Mouse (Mus musculus) heart, embryonic 13.5 days (tissue): Measurements from ENCODE around the gene Vmn1r196. TPM values are rescaled to one million over a fixed set of nuclear protein-coding genes. Genes with fewer than 3 reads are reported as not detected.
"Not testable (repeated sequence)": the region's sequence is repeated elsewhere in the genome, so short reads cannot be mapped to it uniquely, and the experiment has no call there.

Experiments used
- ATAC-seq: fragments of 200-750 bp; cut with Nextera tagmentation; 2 replicates; pipeline ENCODE4 v1.8.0; 2017; ENCODE audit warnings: moderate TSS enrichment; ENCODE audit not compliant: insufficient number of reproducible peaks, low FRiP score, low TSS enrichment; ENCODE audit errors: extremely low read depth
- H3K27ac ChIP-seq: fragments of 300-500 bp; sonication (generic); replicated peaks from 2 replicates; pipeline ENCODE4 v1.5.1; 2015; ENCODE audit warnings: moderate library complexity, mild to moderate bottlenecking, inconsistent platforms
- H3K27me3 ChIP-seq: fragments of 300-500 bp; sonication (generic); replicated peaks from 2 replicates; pipeline ENCODE4 v1.6.1; 2015; ENCODE audit warnings: mild to moderate bottlenecking, inconsistent platforms
- H3K36me3 ChIP-seq: fragments of 300-500 bp; sonication (generic); 2 replicates; pipeline ENCODE4 v1.6.1; 2015; ENCODE audit warnings: mild to moderate bottlenecking, inconsistent platforms
- H3K4me1 ChIP-seq: fragments of 300-500 bp; sonication (generic); 2 replicates; pipeline ENCODE4 v1.6.1; 2015; ENCODE audit warnings: inconsistent platforms
- H3K4me2 ChIP-seq: fragments of 300-500 bp; sonication (generic); 2 replicates; pipeline ENCODE4 v1.6.1; 2015; ENCODE audit warnings: inconsistent platforms, mild to moderate bottlenecking, moderate library complexity
- H3K4me3 ChIP-seq: fragments of 300-500 bp; sonication (generic); 2 replicates; pipeline ENCODE4 v1.5.1; 2015; ENCODE audit warnings: moderate library complexity, mild to moderate bottlenecking, inconsistent platforms
- H3K9ac ChIP-seq: fragments of 300-500 bp; sonication (generic); 2 replicates; pipeline ENCODE4 v1.6.1; 2015; ENCODE audit warnings: inconsistent platforms, mild to moderate bottlenecking, moderate library complexity
- H3K9me3 ChIP-seq: fragments of 300-500 bp; sonication (generic); 2 replicates; pipeline ENCODE4 v1.6.1; 2016; ENCODE audit warnings: inconsistent platforms
- WGBS: fragments of 180-500 bp; shearing (Covaris S2); methylation state at CpG from one replicate; pipeline ENCODE4 v1.1.7; 2015; ENCODE audit warnings: mixed read lengths; 5-methylcytosine and 5-hydroxymethylcytosine counted together
- polyA plus RNA-seq: library from polyadenylated mRNA; unstranded; fragments of >200 nt; fragmentation: Nextera tagmentation; extraction: Ambion mirVana; gene quantifications from 2 replicates; pipeline ENCODE4 v1.2.1, GENCODE M21; 2015

The Vmn1r196 gene
- not detected in 2 replicates for polyA plus RNA-seq

- H3K9me3 ChIP-seq = no peaks in the 10 kb centered on the region
- H3K9ac ChIP-seq = no peak within 1 kb of the TSS
- H3K27ac ChIP-seq = no peak within 1 kb of the TSS
- no peak within 1 kb of the TSS for H3K4me2 ChIP-seq
- no peak within 1 kb of the TSS for H3K4me3 ChIP-seq
- no peaks in the 10 kb centered on the region for H3K27me3 ChIP-seq
- no peak for ATAC-seq
- WGBS = 74% methylated on average over 2 of the region's 2 CpGs
- H3K36me3 ChIP-seq = no peaks in the 10 kb centered on the region
- no peaks in the 10 kb centered on the region for H3K4me1 ChIP-seq
Measured at GRCm38 (mm10) chr13:22289620-22290019, at the start of gene Vmn1r196. Gene Vmn1r196 (plus strand): TSS chr13:22289920.

GRCm38 (mm10) chr13:22243915-22244314 is 45.8 kb upstream of the Vmn1r196 start, which contains the start of gene Vmn1r194:
Gene Vmn1r194 (plus strand): TSS chr13:22244215.
- Histone ChIP-seq H3K4me2 (no peak within 1 kb of the TSS), H3K4me1 (no peaks in the 10 kb centered on the region), H3K9ac (no peak within 1 kb of the TSS), H3K27ac (no peak within 1 kb of the TSS), H3K9me3 (no peaks in the 10 kb centered on the region), H3K4me3 (no peak within 1 kb of the TSS), H3K36me3 (no peaks in the 10 kb centered on the region), H3K27me3 (no peaks in the 10 kb centered on the region)
- WGBS = 35% methylated on average over 1 of the region's 1 CpGs
- no peak for ATAC-seq

- not testable (repeated sequence) for H3K27ac ChIP-seq, H3K4me2 ChIP-seq, ATAC-seq, H3K27me3 ChIP-seq, H3K36me3 ChIP-seq, H3K9ac ChIP-seq, H3K9me3 ChIP-seq, H3K4me1 ChIP-seq, H3K4me3 ChIP-seq
- WGBS = 83% methylated on average over 1 of the region's 1 CpGs
Measured at GRCm38 (mm10) chr13:22270222-22270621, 19.5 kb upstream of the Vmn1r196 start, which contains the start of gene Vmn1r195. Gene Vmn1r195 (plus strand): TSS chr13:22270522.

- WGBS = 40% methylated on average over 2 of the region's 2 CpGs
- no peak overlapping the region for H3K4me3 ChIP-seq
- no peak for ATAC-seq
Measured at GRCm38 (mm10) chr13:22271721-22272120, 18.0 kb upstream of the Vmn1r196 start.

GRCm38 (mm10) chr13:22284578-22284977 is 5.1 kb upstream of the Vmn1r196 start:
- 64% methylated on average over 2 of the region's 2 CpGs for WGBS
- H3K36me3 ChIP-seq = no peaks in the 10 kb centered on the region
- no peaks in the 10 kb centered on the region for H3K9me3 ChIP-seq
- no peak overlapping the region for H3K4me3 ChIP-seq
- no peaks in the 10 kb centered on the region for H3K27me3 ChIP-seq
- ATAC-seq = no peak
- peaks cover 10% of the 10 kb centered on the region for H3K4me1 ChIP-seq
- no peak overlapping the region for H3K4me2 ChIP-seq
- H3K27ac ChIP-seq = no peak overlapping the region
- no peak overlapping the region for H3K9ac ChIP-seq

More at GRCm38 (mm10) chr13:22271721-22272120, 18.0 kb upstream of the Vmn1r196 start:
- H3K9me3 ChIP-seq = no peaks in the 10 kb centered on the region
- no peaks in the 10 kb centered on the region for H3K36me3 ChIP-seq
- H3K27ac ChIP-seq = no peak overlapping the region
- no peak overlapping the region for H3K9ac ChIP-seq
- no peaks in the 10 kb centered on the region for H3K4me1 ChIP-seq
- no peaks in the 10 kb centered on the region for H3K27me3 ChIP-seq
- H3K4me2 ChIP-seq = no peak overlapping the region

- not testable (repeated sequence) for H3K4me2 ChIP-seq, ATAC-seq, H3K4me3 ChIP-seq, H3K27me3 ChIP-seq, H3K4me1 ChIP-seq, H3K27ac ChIP-seq, H3K9ac ChIP-seq, H3K36me3 ChIP-seq, H3K9me3 ChIP-seq
- whole genome bisulfite sequencing = 78% methylated on average over 5 of the region's 5 CpGs
Measured at GRCm38 (mm10) chr13:22308075-22308474, 18.4 kb downstream of the Vmn1r196 start.

GRCm38 (mm10) chr13:22315361-22315760 is 25.6 kb downstream of the Vmn1r196 start:
- WGBS = 61% methylated on average over 2 of the region's 2 CpGs

GRCm38 (mm10) chr13:22317366-22317765 is 27.6 kb downstream of the Vmn1r196 start:
- 62% methylated on average over 2 of the region's 2 CpGs for WGBS
- Histone ChIP-seq H3K27ac (no peak overlapping the region), H3K4me2 (no peak overlapping the region), H3K27me3 (no peaks in the 10 kb centered on the region), H3K36me3 (no peaks in the 10 kb centered on the region), H3K9me3 (no peaks in the 10 kb centered on the region; the same call in 1 of the 2 replicates), H3K4me1 (no peaks in the 10 kb centered on the region), H3K9ac (no peak overlapping the region), H3K4me3 (no peak overlapping the region)
- no peak for ATAC-seq

More at GRCm38 (mm10) chr13:22315361-22315760, 25.6 kb downstream of the Vmn1r196 start:
- Histone ChIP-seq H3K4me2 (no peak overlapping the region), H3K4me1 (no peaks in the 10 kb centered on the region), H3K36me3 (no peaks in the 10 kb centered on the region), H3K4me3 (no peak overlapping the region), H3K27ac (no peak overlapping the region), H3K9me3 (no peaks in the 10 kb centered on the region; the same call in 1 of the 2 replicates), H3K9ac (no peak overlapping the region), H3K27me3 (no peaks in the 10 kb centered on the region)
- ATAC-seq = no peak

- Histone ChIP-seq H3K9me3 (no peaks in the 10 kb centered on the region), H3K9ac (no peak overlapping the region), H3K27ac (no peak overlapping the region), H3K36me3 (no peaks in the 10 kb centered on the region), H3K4me3 (no peak overlapping the region), H3K27me3 (no peaks in the 10 kb centered on the region), H3K4me2 (no peak overlapping the region), H3K4me1 (no peaks in the 10 kb centered on the region)
- no peak for ATAC-seq
Measured at GRCm38 (mm10) chr13:22320091-22320490, 30.4 kb downstream of the Vmn1r196 start.

- H3K4me2 ChIP-seq = no peak within 1 kb of the TSS
- no peaks in the 10 kb centered on the region for H3K36me3 ChIP-seq
- no peaks in the 10 kb centered on the region for H3K9me3 ChIP-seq
- no peaks in the 10 kb centered on the region for H3K27me3 ChIP-seq
- ATAC-seq = no peak
- H3K4me3 ChIP-seq = no peak within 1 kb of the TSS
- no peak within 1 kb of the TSS for H3K27ac ChIP-seq
- no peaks in the 10 kb centered on the region for H3K4me1 ChIP-seq
- H3K9ac ChIP-seq = no peak within 1 kb of the TSS
Measured at GRCm38 (mm10) chr13:22324289-22324688, 34.6 kb downstream of the Vmn1r196 start, which contains the start of gene Vmn1r197. Gene Vmn1r197 (plus strand): TSS chr13:22324589.

- Histone ChIP-seq H3K27me3 (no peaks in the 10 kb centered on the region), H3K9me3 (no peaks in the 10 kb centered on the region), H3K9ac (no peak overlapping the region), H3K27ac (no peak overlapping the region), H3K4me2 (no peak overlapping the region), H3K4me3 (no peak overlapping the region), H3K4me1 (no peaks in the 10 kb centered on the region), H3K36me3 (no peaks in the 10 kb centered on the region)
- 51% methylated on average over 2 of the region's 2 CpGs for WGBS
- no peak for ATAC-seq
Measured at GRCm38 (mm10) chr13:22333269-22333668, 43.5 kb downstream of the Vmn1r196 start.

GRCm38 (mm10) chr13:22335565-22335964 is 45.8 kb downstream of the Vmn1r196 start:
- Histone ChIP-seq H3K9me3 (no peaks in the 10 kb centered on the region), H3K4me1 (no peaks in the 10 kb centered on the region), H3K27me3 (no peaks in the 10 kb centered on the region), H3K4me3 (no peak overlapping the region), H3K27ac (no peak overlapping the region), H3K36me3 (no peaks in the 10 kb centered on the region), H3K9ac (no peak overlapping the region), H3K4me2 (no peak overlapping the region)
- no peak for ATAC-seq
- 74% methylated on average over 1 of the region's 1 CpGs for WGBS
